Mouse (Mus musculus) heart, postnatal 0 days (tissue): Measurements from ENCODE around the gene Rorb. TPM values are rescaled to one million over a fixed set of nuclear protein-coding genes. Genes with fewer than 3 reads are reported as not detected.

ENCODE experiments used
- ATAC-seq: fragments of 200-750 bp; cut with Nextera tagmentation; 2 replicates; pipeline ENCODE4 v1.8.0; 2017; ENCODE audit warnings: low read depth, moderate number of reproducible peaks, moderate library complexity; ENCODE audit not compliant: insufficient read depth
- DNase-seq: peaks from one replicate; pipeline ENCODE4 v3.0.0-alpha.2; 2016; ENCODE audit warnings: low spot score
- H3K27ac ChIP-seq: fragments of 300-500 bp; sonication (generic); 2 replicates; pipeline ENCODE4 v1.5.1; 2014; ENCODE audit warnings: low read depth, mild to moderate bottlenecking
- H3K27me3 ChIP-seq: fragments of 300-500 bp; sonication (generic); 2 replicates; pipeline ENCODE4 v1.6.1; 2014; ENCODE audit warnings: low read length, mixed read lengths; ENCODE audit not compliant: control insufficient read depth, insufficient read depth
- H3K36me3 ChIP-seq: fragments of 300-500 bp; sonication (generic); replicated peaks from 2 replicates; pipeline ENCODE4 v1.6.1; 2014; ENCODE audit warnings: low read length, mixed read lengths; ENCODE audit not compliant: control insufficient read depth, insufficient read depth
- H3K4me1 ChIP-seq: fragments of 300-500 bp; sonication (generic); 2 replicates; pipeline ENCODE4 v1.6.1; 2014; ENCODE audit warnings: antibody characterized with exemption; ENCODE audit not compliant: control insufficient read depth, insufficient read depth
- H3K4me2 ChIP-seq: fragments of 300-500 bp; sonication (generic); 2 replicates; pipeline ENCODE4 v1.6.1; 2014; ENCODE audit warnings: low read depth, mild to moderate bottlenecking, low read length, moderate library complexity
- H3K4me3 ChIP-seq: fragments of 300-500 bp; sonication (generic); 2 replicates; pipeline ENCODE4 v1.5.1; 2014; ENCODE audit warnings: low read depth, low read length
- H3K9ac ChIP-seq: fragments of 300-500 bp; sonication (generic); replicated peaks from 2 replicates; pipeline ENCODE4 v1.6.1; 2014; ENCODE audit warnings: low read depth, low read length, mixed read lengths
- H3K9me3 ChIP-seq: fragments of 300-500 bp; sonication (generic); replicated peaks from 2 replicates; pipeline ENCODE4 v1.6.1; 2016; ENCODE audit warnings: low read length; ENCODE audit not compliant: control insufficient read depth
- CTCF ChIP-seq: IDR thresholded peaks from 2 replicates; pipeline ENCODE4 v1.5.1; 2016; ENCODE audit warnings: antibody characterized with exemption, control low read depth, low read depth
- EP300 ChIP-seq: IDR thresholded peaks from 2 replicates; pipeline ENCODE4 v1.6.1; 2016; ENCODE audit warnings: antibody characterized with exemption, low read depth
- WGBS: fragments of 180-500 bp; shearing (Covaris S2); extraction: QIAGEN DNeasy Blood & Tissue Kit; methylation state at CpG from one replicate; pipeline ENCODE4 v1.1.7; 2014; 5-methylcytosine and 5-hydroxymethylcytosine counted together
- polyA plus RNA-seq: library from polyadenylated mRNA; unstranded; fragments of >200 nt; fragmentation: Nextera tagmentation; extraction: Ambion mirVana; gene quantifications from 2 replicates; pipeline ENCODE4 v1.2.1, GENCODE M21; 2015
- total RNA-seq: library from RNA; depleted of rRNA; stranded (reverse); fragments of >200 nt; gene quantifications from 2 replicates; pipeline ENCODE4 v1.2.3, GENCODE M21; 2014; ENCODE audit warnings: low replicate concordance

The Rorb gene
- total and polyA plus RNA-seq, 2 experiments from 2014 or later = 0.36 TPM; not detected in 1

GRCm38 (mm10) chr19:18887646-18888407 lies 223.2 kb downstream of the Rorb start:
- WGBS = 60% methylated on average over 11 of the region's 11 CpGs
- Histone ChIP-seq H3K4me1 (peaks cover 5% of the 10 kb centered on the region; the same call in 1 of the 2 replicates), H3K9ac (no peak overlapping the region), H3K27me3 (no peaks in the 10 kb centered on the region), H3K9me3 (no peaks in the 10 kb centered on the region), H3K4me3 (no peak overlapping the region), H3K36me3 (no peaks in the 10 kb centered on the region), H3K27ac (no peak overlapping the region), H3K4me2 (no peak overlapping the region)
- no peak for TF ChIP-seq EP300
- TF ChIP-seq CTCF = no peak
- ATAC-seq = no peak
- DNase-seq = no peak

GRCm38 (mm10) chr19:18881162-18881561 lies 229.8 kb downstream of the Rorb start:
- Histone ChIP-seq H3K4me2 (no peak overlapping the region), H3K27me3 (no peaks in the 10 kb centered on the region), H3K9ac (no peak overlapping the region), H3K4me1 (no peaks in the 10 kb centered on the region), H3K27ac (no peak overlapping the region), H3K4me3 (no peak overlapping the region), H3K36me3 (no peaks in the 10 kb centered on the region), H3K9me3 (no peaks in the 10 kb centered on the region)
- DNase-seq = no peak
- ATAC-seq = no peak
- TF ChIP-seq EP300 = no peak
- no peak for TF ChIP-seq CTCF
- 78% methylated on average over 5 of the region's 5 CpGs for WGBS
